Mouse (Mus musculus) hematopoietic stem cell, adult 5-6 weeks (primary cell): Measurements from ENCODE around the gene Trip10. TPM values are rescaled to one million over a fixed set of nuclear protein-coding genes. Genes with fewer than 3 reads are reported as not detected.

Experiments
- ATAC-seq, 2 experiments: fragments of 125-278 bp in 1 of 2; replicated peaks in 1 of 2; 2 replicates each; pipeline ENCODE4 v1.8.0; 2016 to 2017; ENCODE audit warnings: inconsistent platforms in 2 of 2, mild to moderate bottlenecking in 2 of 2, moderate number of reproducible peaks in 2 of 2, low read depth in 1 of 2, moderate TSS enrichment in 1 of 2; ENCODE audit not compliant: low FRiP score in 2 of 2, poor library complexity in 2 of 2, severe bottlenecking in 2 of 2, insufficient read depth in 1 of 2, low TSS enrichment in 1 of 2
- total RNA-seq: library from RNA; stranded (forward); fragments of 172-1452, 232-1000 nt; gene quantifications from 2 replicates; pipeline ENCODE4 v1.2.3, GENCODE M21; 2017

Gene Trip10
- 9.4 and 17.9 TPM in 2 replicates for total RNA-seq

DNA sequence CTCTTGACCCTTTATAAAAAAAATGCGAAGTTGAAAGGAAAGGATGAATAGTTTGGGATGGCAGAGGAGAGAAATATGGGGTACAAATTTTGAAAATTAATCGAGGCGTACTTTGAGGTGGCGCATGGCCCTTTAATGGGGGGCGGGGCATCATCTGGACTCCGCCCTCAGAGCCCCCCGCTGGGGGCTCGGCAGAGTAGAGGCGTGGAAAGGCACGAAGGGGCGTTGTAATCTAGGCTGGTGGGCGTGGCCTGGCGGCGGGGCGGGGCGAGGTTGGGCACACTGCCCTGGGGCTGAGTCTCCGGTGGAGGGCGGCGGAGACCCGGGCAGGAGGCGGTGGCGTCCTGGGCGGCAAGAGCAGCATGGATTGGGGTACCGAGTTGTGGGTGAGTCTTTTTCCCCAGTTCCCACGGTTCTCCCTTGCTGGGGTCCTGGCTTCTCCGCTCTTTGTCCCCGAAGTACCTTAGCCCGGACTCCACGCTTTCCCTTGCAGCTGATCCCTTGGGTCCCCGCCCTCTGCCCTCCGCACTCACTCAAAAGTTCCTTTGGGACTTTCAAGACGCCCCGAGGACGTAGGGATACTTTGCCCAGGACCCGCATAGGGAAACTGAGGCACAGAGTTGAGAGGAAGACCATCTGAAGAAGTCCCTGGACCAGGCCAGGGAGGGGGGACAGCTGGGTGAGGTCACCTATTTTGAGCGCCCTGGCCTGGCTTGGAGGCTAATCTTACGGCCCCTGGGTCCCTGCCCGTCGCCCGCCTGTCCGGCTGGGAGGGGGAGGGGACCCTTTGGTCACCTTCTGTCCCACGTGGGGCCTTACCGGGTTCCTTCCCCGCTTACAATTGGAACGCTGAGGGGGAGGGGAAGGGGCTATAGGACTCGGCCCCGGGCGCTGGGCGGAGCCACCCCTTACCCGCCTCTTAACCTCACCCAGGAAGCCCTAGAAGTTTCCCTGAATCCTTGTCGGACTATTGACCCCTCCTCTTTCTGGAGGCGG, at the start of gene Trip10:
TSS of gene Trip10 (plus strand) at position 270 of the 996 bp plus-strand sequence.
- peak; percentile 28 to 47 for ATAC-seq

DNA sequence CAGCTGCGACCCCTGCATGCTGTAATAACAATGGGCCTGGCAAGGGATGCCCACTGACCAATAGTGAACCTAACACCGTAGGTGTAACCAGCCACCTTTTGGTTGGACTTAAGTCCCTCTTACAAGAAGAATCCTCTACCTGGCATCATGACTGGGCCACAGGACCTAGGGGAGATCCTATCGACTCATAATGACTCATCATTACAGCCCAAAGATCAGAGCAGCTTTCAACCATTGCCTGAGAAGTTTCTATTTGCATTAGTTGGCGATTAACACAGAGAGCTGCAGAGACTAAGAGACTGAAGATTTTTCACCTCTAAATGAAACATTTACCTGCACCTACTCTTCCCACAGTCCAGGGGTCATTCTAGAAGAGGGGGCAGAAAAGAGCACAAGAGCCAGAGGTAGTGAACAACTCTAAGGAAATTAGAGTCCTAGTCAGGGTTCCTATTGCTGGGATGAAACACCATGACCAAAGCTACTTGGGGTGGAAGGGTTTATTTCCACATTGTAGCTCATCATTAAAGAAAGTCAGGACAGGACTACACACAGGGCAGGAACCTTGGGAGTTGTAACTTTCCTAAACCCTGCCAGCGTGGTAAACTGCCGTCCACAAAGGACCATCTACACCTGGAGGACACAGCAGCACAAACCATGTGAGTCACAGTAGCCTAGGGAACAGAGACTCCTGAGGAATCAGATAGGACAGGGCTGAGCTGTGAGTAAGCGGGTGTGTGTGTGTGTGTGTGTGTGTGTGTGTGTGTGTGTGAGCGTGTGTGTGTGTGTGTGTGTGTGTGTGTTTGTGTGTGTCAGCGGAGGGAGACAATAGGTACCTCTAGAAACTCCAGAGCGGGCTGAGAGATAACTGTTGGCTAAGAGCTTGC, 47.2 kb upstream of the Trip10 start:
- ATAC-seq, result no peak

DNA sequence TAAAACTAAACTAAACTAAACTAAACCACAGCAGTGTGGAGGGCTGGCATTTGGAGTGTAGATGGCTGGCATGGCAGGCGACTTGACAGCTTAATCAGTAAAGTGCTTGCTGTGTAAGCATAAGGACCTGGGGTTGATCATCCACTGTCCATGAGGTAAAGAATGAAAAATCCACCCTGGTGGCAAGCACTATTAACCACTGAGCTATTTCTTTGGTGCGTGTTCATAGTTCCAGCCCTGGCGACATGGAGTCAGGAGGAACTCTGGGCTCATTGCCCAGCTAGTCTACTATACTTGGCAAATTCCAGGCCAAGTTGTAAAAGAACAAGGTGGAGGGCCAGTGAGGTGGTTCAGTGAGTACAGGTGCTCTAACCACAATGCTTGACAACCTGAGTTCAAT, 41.3 kb upstream of the Trip10 start:
- no peak for ATAC-seq

DNA sequence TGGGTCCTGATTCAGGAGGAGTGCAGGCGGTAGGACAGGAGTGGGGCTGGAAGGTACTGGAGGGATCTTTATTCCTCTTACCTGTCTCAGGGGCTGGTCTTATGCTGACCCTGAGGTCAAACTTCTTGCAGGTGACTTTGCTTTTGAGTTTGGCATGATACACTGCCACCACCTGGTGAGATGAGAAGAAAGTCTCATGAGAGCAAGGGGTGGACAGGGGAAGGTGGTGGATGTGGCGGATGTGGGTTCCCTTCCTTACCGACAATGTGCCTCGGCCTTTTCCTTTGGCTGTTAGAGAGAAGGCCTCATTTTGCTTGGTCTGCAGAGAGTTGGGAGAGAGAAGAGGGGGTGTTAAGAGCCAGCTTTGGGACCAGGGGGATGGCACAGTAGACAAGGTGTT, 39.9 kb upstream of the Trip10 start:
- peak; percentile 73 to 87 for ATAC-seq

DNA sequence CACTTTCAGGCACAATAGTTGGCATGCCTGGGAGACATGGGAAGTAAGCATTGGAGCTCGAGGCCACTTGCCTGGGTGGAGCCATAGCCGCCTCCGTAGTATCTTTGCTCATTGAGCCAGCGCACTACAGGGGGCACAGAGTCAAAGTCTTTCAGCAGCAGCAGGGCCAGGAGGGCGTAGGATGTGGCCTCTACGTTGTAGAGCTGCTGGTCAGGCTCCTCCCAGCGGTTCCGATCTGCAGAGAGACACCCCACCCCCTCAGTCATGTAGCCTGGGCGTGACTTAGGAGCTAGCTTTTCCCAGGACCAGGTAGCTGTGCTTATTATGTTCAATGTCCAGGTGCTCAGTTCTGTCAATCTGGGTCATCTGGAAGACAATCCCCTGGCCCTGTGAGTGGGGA, 37.8 kb upstream of the Trip10 start:
- ATAC-seq, result no peak

DNA sequence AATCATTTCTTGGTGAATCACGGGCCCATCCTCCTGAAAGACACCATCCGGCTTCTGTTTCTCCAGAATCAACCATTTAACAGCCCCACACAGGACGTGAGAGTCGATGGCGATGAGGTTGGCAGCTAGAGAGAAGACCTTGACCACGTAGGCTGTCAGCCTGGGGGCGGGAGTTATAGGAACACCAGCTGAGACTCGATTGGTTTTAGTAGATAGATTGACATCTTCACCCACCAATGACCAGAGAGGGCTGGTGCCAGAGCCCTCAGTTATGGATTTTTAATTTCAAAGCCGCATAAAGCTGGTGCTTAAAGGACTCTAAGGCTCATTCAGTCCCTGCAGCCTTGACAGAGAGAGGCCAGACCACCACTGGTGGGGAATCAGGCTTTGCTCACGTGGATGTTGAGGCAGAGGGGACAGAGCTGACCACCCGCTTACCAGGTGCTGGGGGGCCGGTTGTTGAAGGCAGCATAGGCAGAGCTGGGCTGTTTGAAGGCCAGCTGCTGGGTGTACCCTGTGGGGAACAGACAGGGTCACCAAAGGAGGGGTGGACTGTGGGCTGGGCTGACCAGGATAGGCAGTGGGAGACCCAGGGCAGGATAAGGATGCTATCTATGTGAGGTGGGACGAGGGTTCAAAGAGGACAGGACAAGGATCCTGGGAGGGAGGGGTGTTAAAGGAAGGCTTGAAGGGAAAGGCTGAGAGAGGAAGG, 34.4 kb upstream of the Trip10 start:
- peak; percentile 45 to 53; a peak in 2 of 4 replicates for ATAC-seq

DNA sequence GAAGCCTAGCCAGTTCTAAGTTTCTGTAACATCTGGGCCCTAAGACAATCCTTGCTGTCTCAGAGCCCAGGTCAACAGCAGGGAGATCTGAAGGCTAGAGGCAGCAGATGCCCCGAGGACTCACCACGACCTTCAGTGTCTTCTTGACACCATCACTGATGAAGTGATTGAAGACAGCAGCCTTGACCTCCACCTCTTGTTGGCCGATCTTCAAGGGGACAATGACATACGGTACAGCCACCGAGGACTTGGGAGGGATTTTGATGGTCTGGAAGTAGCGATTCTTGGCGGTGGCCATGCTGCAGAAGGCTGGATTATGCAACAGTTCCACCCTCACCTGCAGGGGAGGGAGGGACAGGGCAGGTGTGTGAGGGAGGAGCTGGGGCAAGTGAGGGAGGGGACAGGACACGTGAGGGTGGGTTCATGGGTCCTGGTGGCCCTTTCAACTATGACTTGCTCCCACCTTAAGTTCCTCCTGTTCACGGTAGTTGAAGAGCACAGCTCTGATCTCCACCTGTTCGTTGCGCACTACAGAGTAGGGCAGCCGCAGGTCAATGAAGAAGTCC, 30.8 kb upstream of the Trip10 start:
- ATAC-seq, result no peak

DNA sequence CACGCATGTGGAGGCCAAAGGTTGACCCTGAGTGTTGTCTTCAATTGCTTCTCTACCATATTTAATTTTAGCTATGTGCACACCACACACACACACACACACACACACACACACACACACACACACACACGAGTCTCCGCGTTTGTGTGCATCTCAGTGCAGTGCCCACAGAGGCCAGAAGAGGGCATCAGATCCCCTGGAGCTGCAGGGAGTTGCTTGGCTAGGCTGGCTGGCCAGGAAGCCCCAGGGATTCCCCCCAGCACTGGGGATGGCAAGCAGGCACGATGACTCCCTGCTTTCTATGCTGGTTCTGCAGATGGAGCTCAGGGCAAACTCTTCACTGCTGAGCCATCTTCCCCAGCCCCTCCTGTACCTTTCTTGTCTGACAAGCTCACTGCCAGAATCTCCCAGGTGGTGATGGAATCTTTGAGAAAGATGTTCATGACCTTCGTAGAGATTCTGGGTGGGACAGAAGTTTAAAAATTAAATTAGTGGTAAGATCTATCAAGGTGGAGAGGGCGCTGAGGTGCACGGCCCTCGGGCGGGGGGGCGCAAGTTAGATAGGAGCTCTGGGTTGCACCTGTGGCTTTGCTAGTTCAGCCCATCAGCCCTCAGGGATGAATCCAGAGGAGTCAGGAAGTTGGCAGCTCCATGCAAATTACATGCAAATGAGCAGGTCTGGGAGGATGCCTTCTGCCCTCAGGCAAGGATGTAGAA, 29.9 kb upstream of the Trip10 start:
- ATAC-seq, result peak; percentile 44 to 60; a peak in 3 of 4 replicates

DNA sequence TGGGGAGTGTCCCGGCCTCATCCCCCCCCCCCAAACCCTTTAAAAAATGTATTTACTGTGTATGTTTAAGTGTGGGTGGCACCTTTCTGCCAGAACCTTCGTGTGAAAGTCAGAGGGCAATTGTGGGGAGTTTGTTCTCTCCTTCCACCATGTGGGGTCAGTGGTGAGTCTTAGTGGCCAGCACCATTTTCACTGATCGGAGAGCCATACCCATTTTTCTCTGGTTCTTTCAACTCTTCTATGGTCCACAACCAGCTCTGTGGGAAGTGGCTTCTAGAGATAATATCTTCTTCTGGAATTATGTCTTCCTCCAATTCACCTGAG, 29.4 kb upstream of the Trip10 start:
- peak; percentile 34 to 40; a peak in 1 of 4 replicates for ATAC-seq

DNA sequence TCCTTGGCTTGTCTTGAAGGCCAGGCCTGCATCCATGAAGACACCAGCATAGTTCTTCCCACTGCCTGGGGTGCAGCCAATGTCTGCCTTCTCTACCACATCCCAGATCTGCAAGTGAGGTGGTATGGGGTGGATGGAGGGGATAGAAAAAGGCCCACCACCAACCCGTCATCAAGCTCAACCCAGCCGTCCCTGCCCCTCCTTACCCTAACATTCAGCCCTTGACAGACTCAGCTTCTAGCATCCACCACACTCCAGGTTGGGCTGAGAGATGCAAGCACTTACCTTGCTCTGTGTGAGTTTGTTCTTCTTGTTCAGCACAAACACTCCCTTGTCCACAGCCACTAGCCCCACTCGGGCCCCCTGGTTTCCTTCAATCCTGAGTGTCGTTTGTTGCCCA, 27.3 kb upstream of the Trip10 start:
- no peak for ATAC-seq

DNA sequence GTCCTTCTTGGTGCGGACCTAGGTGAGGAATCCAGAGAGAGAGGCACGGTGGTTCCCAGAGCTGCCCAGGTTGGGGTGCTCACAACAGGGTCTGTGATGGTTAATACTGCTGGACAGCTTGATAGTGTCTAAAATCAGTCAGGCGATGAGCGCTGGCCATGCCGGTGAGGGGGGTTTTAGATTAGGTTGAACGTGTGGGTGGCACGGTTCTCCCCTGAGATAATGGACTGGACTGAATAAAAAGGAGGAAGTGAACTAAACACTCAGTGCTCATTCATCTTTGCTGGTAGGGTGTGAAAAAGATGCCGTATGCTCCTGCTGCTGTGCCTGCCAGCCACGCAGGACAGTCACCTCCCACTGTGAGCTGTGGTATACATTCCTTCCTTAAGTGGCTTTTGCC, 25.9 kb upstream of the Trip10 start:
- no peak for ATAC-seq

DNA sequence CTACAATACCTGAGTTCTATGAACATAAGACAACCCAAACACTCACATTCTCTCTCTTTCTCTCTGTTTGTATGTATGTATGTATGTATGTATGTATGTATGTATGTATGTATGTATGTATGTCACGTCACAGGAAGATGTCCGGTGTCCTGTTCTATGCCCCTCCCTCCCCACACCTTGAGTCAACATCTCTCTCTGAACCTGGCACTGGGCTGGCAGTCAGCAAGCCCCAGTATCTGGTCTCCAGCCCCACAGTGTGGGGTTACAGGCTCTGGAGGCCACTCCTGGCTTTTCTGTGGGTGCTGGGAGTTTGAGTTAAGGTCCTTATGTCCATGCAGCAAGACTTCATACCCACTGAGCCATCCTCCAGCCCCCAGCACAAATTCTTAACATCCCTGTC, 21.8 kb upstream of the Trip10 start:
- ATAC-seq, result no peak

DNA sequence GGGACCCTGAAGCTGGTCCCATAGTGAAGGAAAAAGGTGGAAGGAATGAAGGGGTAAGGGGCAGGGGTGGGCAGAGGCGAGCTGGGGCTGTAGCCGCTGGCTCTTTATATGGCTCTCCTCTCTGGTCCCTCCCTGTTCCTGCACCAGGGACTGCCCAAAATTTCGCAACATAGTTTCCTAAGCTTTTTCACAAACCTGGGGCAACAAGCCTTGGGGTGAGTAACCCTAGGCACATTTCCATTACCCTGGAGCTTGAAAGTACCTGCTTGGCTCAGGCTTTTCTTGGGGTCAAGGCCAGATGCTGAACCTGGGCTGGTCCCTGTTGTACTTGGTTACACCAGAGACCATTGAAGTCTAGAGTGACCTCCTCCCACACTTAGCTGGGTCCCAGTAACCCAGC, 21.2 kb upstream of the Trip10 start, which contains the start of gene C3:
TSS of gene C3 (minus strand) at position 123 of the 400 bp plus-strand sequence.
- peak; percentile 15 to 41; a peak in 1 of 4 replicates for ATAC-seq

DNA sequence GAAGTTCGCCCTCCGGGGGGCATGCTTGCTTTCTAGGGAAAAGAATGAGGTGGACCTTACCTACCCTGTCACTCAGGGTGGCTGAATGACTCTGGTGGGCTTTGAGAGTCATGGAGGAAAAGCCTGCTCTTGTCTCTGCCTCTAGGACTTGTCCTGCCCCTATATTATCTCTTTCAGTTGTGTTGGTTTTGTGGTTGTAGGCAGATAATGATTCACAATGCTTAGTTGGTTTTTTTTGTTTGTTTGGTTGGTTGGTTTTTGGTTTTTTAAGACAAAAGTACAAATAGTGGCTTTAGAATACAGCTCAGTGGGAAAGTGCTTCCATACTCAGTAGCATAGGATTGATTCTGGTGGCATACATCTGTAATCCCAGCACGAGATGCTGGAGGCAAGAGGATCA, 20.4 kb upstream of the Trip10 start:
- no peak for ATAC-seq

DNA sequence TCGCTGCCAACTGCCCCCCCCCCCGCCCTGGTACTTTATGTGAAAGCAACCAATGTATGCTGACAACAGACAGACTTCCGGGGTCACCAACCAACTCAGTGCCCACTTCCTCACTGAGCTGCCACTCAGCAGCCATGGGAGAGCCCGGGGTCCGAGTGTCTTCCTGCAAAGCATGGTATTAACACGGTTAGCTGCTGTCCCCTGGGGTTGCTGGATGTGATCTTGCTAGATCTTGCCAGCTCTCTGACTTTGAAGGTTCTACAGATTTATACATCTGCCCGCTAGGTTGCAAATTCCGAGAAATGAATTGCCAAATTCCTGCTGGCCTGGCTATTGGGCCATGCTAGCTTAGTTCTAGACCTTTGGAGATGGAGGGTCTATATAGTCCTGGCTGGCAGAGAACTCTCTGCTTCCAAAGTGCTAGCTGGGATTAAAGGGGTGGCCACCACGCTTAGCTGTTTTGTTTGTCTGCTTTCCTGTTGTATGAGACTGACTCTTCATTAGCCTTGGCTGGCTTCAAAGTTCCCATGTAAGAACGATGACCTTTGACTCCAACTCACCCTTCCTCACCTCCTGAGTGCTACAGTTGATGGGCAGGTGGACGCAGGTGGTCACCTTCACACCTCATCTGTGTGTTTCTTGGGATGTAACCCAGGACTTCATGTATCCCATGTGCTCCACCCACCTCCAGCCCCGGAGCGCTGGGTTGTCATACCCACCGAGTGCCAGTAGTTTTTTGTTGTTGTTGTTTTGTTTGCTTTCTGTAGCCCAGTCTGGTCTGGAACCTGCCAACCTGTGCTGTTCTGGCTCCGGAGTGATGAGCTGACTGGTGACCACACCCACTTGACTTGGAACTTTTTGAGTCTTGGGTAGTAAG, 19.2 kb upstream of the Trip10 start:
- no peak for ATAC-seq

DNA sequence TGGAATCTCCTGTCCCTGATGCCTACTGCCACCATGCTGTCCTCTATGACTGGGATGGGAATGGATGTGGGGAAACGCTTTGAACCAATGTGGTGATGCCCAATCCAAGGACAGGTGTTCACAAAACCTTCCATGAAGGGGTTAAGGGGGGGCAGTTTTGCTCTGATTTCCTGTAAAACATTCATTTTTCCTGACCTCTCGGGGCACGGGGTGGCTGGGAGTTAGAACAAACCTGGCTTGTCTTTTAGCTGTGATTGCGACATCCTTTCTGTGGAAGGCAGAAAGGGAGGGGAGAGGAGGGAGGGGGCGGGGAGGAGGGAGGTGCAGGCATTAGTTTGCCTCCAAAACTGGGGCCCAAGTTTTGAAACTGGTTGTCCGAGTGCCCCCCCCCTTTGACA, 18.5 kb upstream of the Trip10 start:
- no peak for ATAC-seq
